Mouse (Mus musculus): ENCODE measurements at regions not wholly inside any gene's neighbourhood (a gene's known extent, or its start where the extent isn't known, plus 50 kb on each side); places are given as distances from the start of the nearest gene placed in this dataset.

DNA sequence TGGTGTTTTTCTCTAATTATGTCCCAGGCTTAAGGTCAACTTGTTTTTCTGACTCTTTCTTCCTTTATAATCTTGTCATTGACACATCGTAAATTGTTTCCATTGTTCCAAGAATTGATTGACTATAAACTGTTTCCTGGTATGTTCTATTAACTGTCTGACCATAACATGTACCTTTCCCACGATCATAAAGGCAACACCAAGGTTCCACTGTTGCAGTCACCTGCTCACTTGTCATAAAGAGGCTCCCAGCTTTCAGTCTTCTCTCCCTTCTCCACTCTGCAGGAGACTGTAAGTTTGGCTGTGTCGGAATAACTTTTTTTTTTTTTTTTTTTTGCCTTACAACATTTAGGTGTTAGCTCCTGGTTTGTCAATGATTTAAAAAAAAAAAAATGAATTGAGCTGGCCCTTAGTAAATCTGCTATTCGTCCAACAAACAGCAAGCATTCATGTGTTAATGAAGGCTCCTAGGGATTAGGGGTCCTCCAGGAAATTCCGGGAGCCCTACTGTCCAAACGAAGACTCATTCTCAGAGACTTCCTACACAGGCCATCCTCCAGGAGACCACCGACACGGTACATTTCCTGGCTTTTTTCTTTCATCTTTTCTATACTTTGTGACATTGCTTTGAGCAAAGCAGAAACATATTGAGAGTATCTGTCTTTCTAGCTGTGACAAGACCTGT lies 122.2 kb upstream of the Trim24 start:
- TF ChIP-seq CTCF (IDR thresholded peaks at IDR 0.05; ENCODE audit: low read depth, low read length) (no peak), GATA1 (IDR thresholded peaks at IDR 0.05; ENCODE audit: borderline replicate concordance, low read length) (no peak), TAL1 (conservative IDR thresholded peaks at IDR 0.05; ENCODE audit: low read depth, low read length) (no peak)
